Mouse (Mus musculus) ES-Bruce4 (cell line): ENCODE data around the gene Mllt10. TPM values are rescaled to one million over a fixed set of nuclear protein-coding genes. Genes with fewer than 3 reads are reported as not detected.

Source experiments
- H3K27ac ChIP-seq: 2 replicates; pipeline ENCODE4 v1.5.1; 2012; ENCODE audit warnings: low read length, inconsistent platforms; ENCODE audit not compliant: insufficient read depth
- H3K27me3 ChIP-seq: 2 replicates; pipeline ENCODE4 v1.6.1; 2012; ENCODE audit warnings: mild to moderate bottlenecking, low read length, inconsistent platforms; ENCODE audit not compliant: control insufficient read depth, poor library complexity, insufficient read depth, severe bottlenecking
- H3K36me3 ChIP-seq: 2 replicates; pipeline ENCODE4 v1.6.1; 2012; ENCODE audit warnings: inconsistent platforms, mild to moderate bottlenecking, low read length, moderate library complexity; ENCODE audit not compliant: control insufficient read depth, poor library complexity, insufficient read depth, severe bottlenecking
- H3K4me1 ChIP-seq: one replicate; pipeline ENCODE4 v1.8.1; 2011; ENCODE audit warnings: low read length; ENCODE audit not compliant: control insufficient read depth, insufficient read depth
- H3K4me3 ChIP-seq: 2 replicates; pipeline ENCODE4 v1.5.1; 2011; ENCODE audit warnings: low read depth, mild to moderate bottlenecking, low read length
- H3K9ac ChIP-seq: 2 replicates; pipeline ENCODE4 v1.6.1; 2012; ENCODE audit warnings: low read depth, mild to moderate bottlenecking, inconsistent platforms; ENCODE audit not compliant: poor library complexity, severe bottlenecking
- H3K9me3 ChIP-seq: replicated peaks from 2 replicates; pipeline ENCODE4 v1.6.1; 2012; ENCODE audit warnings: mild to moderate bottlenecking, low read length, inconsistent platforms; ENCODE audit not compliant: control insufficient read depth, poor library complexity, insufficient read depth, severe bottlenecking
- CTCF ChIP-seq: IDR thresholded peaks from one replicate; pipeline ENCODE4 v1.8.1; 2011; ENCODE audit warnings: low read depth, low read length
- EP300 ChIP-seq: IDR thresholded peaks from 2 replicates; pipeline ENCODE4 v1.6.1; 2011; ENCODE audit warnings: low read depth, low read length; ENCODE audit not compliant: insufficient read depth
- POLR2A ChIP-seq: IDR thresholded peaks from one replicate; pipeline ENCODE4 v1.8.1; 2011; ENCODE audit warnings: low read length; ENCODE audit not compliant: insufficient read depth
- polyA plus RNA-seq: library from polyadenylated mRNA; stranded (reverse); fragments of >200 nt; gene quantifications from 2 replicates; pipeline ENCODE4 v1.2.4, GENCODE M21; 2011; ENCODE audit warnings: low read depth; ENCODE audit not compliant: missing spikeins, insufficient read depth, insufficient read length

The Mllt10 gene
- polyA plus RNA-seq, 1 experiment, result 78.9 TPM

- no peak overlapping the region for H3K9ac ChIP-seq
- H3K27ac ChIP-seq, result no peak overlapping the region
- no peaks in the 10 kb centered on the region for H3K9me3 ChIP-seq
- no peaks in the 10 kb centered on the region for H3K4me1 ChIP-seq
- H3K4me3 ChIP-seq, result no peak overlapping the region
- no peak for TF ChIP-seq EP300
- no peak for TF ChIP-seq CTCF
- no peak for TF ChIP-seq POLR2A
- H3K36me3 ChIP-seq, result no peaks in the 10 kb centered on the region
- H3K27me3 ChIP-seq, result peaks cover 24% of the 10 kb centered on the region
Measured at GRCm38 (mm10) chr2:18050018-18050417, 5.0 kb upstream of the Mllt10 start.

GRCm38 (mm10) chr2:18050541-18050985, 4.5 kb upstream of the Mllt10 start:
- Histone ChIP-seq H3K9me3 (no peaks in the 10 kb centered on the region), H3K4me3 (no peak overlapping the region), H3K9ac (no peak overlapping the region), H3K27me3 (peaks cover 22% of the 10 kb centered on the region), H3K4me1 (no peaks in the 10 kb centered on the region), H3K36me3 (no peaks in the 10 kb centered on the region), H3K27ac (no peak overlapping the region)
- TF ChIP-seq POLR2A (no peak), EP300 (no peak), CTCF (no peak)

GRCm38 (mm10) chr2:18051026-18051830, 3.8 kb upstream of the Mllt10 start:
- Histone ChIP-seq H3K4me3 (no peak overlapping the region), H3K4me1 (no peaks in the 10 kb centered on the region)

GRCm38 (mm10) chr2:18051831-18052170, 3.2 kb upstream of the Mllt10 start:
- Histone ChIP-seq H3K9ac (no peak overlapping the region), H3K27ac (no peak overlapping the region), H3K4me1 (no peaks in the 10 kb centered on the region), H3K27me3 (peaks cover 16% of the 10 kb centered on the region), H3K36me3 (no peaks in the 10 kb centered on the region), H3K4me3 (no peak overlapping the region), H3K9me3 (no peaks in the 10 kb centered on the region)
- no peak for TF ChIP-seq POLR2A
- TF ChIP-seq EP300, result no peak
- TF ChIP-seq CTCF, result no peak

More at GRCm38 (mm10) chr2:18051026-18051830, 3.8 kb upstream of the Mllt10 start:
- H3K27me3 ChIP-seq, result peaks cover 16% of the 10 kb centered on the region
- H3K9ac ChIP-seq, result no peak overlapping the region
- TF ChIP-seq CTCF (no peak), EP300 (no peak), POLR2A (no peak)
- H3K9me3 ChIP-seq, result no peaks in the 10 kb centered on the region
- no peaks in the 10 kb centered on the region for H3K36me3 ChIP-seq
- no peak overlapping the region for H3K27ac ChIP-seq

GRCm38 (mm10) chr2:18052581-18052980, 2.5 kb upstream of the Mllt10 start:
- no peak overlapping the region for H3K27ac ChIP-seq
- no peaks in the 10 kb centered on the region for H3K36me3 ChIP-seq
- no peaks in the 10 kb centered on the region for H3K9me3 ChIP-seq
- H3K4me3 ChIP-seq, result no peak overlapping the region
- H3K9ac ChIP-seq, result no peak overlapping the region
- no peaks in the 10 kb centered on the region for H3K4me1 ChIP-seq
- TF ChIP-seq CTCF (no peak), EP300 (no peak), POLR2A (no peak)
- H3K27me3 ChIP-seq, result peaks cover 16% of the 10 kb centered on the region

- H3K4me1 ChIP-seq, result no peaks in the 10 kb centered on the region
- no peak overlapping the region for H3K9ac ChIP-seq
- TF ChIP-seq EP300 (no peak), CTCF (no peak), POLR2A (no peak)
Measured at GRCm38 (mm10) chr2:18053243-18053950, 1.6 kb upstream of the Mllt10 start.

More at GRCm38 (mm10) chr2:18053243-18053950, 1.6 kb upstream of the Mllt10 start:
- peaks cover 13% of the 10 kb centered on the region for H3K27me3 ChIP-seq
- H3K36me3 ChIP-seq, result no peaks in the 10 kb centered on the region
- H3K4me3 ChIP-seq, result no peak overlapping the region
- H3K27ac ChIP-seq, result no peak overlapping the region
- H3K9me3 ChIP-seq, result no peaks in the 10 kb centered on the region
